Mouse (Mus musculus) 3T3-L1 (cell line): Measurements from ENCODE around the gene Pfkp.

ENCODE experiments used
- DNase-seq: peaks from one replicate; pipeline ENCODE4 v3.0.0-alpha.2; 2015; ENCODE audit warnings: low read depth, low spot score

Pfkp gene

GRCm38 (mm10) chr13:6613690-6614445 lies 34.7 kb downstream of the Pfkp start:
- peak; percentile 78 for DNase-seq

GRCm38 (mm10) chr13:6602786-6603409 lies 45.7 kb downstream of the Pfkp start:
- no peak for DNase-seq

- DNase-seq, result no peak
These were observed 46.9 kb downstream of the Pfkp start for GRCm38 (mm10) chr13:6601676-6602075.

GRCm38 (mm10) chr13:6600626-6601025 lies 48.0 kb downstream of the Pfkp start:
- no peak for DNase-seq

GRCm38 (mm10) chr13:6597801-6598200 lies 50.8 kb downstream of the Pfkp start:
- no peak for DNase-seq

- no peak for DNase-seq
These were observed 53.2 kb downstream of the Pfkp start for GRCm38 (mm10) chr13:6595403-6595802.

- DNase-seq, result no peak
These were observed 57.7 kb downstream of the Pfkp start for GRCm38 (mm10) chr13:6590846-6591245.

GRCm38 (mm10) chr13:6586009-6586408 lies 62.6 kb downstream of the Pfkp start:
- no peak for DNase-seq

- no peak for DNase-seq
These were observed 65.0 kb downstream of the Pfkp start for GRCm38 (mm10) chr13:6583499-6584125.

- DNase-seq, result peak; percentile 61
These were observed 72.6 kb downstream of the Pfkp start for GRCm38 (mm10) chr13:6575920-6576509.

- no peak for DNase-seq
These were observed 83.0 kb downstream of the Pfkp start for GRCm38 (mm10) chr13:6565571-6565970.

GRCm38 (mm10) chr13:6562409-6562808 lies 86.2 kb downstream of the Pfkp start:
- no peak for DNase-seq

GRCm38 (mm10) chr13:6557771-6558170 lies 90.8 kb downstream of the Pfkp start:
- no peak for DNase-seq

GRCm38 (mm10) chr13:6555656-6556055 lies 92.9 kb downstream of the Pfkp start:
- no peak for DNase-seq

GRCm38 (mm10) chr13:6553708-6554107 lies 94.9 kb downstream of the Pfkp start:
- peak; percentile 39 for DNase-seq

GRCm38 (mm10) chr13:6535287-6535932 lies 113.2 kb downstream of the Pfkp start:
- DNase-seq, result peak; percentile 82

- peak; percentile 34 for DNase-seq
These were observed 115.9 kb downstream of the Pfkp start for GRCm38 (mm10) chr13:6532683-6533082.
